Mouse (Mus musculus): ENCODE data around the gene Pdzd8.

The Pdzd8 gene

DNA sequence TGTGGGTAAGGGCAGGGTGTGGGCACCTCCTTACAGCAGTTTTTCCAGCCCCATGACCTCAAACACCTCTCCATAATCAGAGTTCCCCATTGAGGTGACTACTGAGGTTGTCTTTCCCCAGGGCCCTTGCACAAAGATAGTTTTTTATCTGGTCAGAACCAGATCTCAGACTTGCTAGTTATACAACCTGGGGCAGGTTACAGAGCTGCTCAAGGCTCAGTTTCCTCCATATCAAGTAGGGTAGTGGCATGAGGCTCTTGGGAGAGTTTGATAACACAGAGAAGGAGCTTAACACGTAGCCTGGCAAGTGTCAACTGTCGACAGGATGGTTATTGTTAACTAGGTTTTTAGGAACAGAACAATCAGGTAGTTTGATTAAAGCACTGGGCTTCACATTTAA, 9.3 kb upstream of the Pdzd8 start:
- DNase-seq (ENCODE audit: low spot score) = no peak

DNA sequence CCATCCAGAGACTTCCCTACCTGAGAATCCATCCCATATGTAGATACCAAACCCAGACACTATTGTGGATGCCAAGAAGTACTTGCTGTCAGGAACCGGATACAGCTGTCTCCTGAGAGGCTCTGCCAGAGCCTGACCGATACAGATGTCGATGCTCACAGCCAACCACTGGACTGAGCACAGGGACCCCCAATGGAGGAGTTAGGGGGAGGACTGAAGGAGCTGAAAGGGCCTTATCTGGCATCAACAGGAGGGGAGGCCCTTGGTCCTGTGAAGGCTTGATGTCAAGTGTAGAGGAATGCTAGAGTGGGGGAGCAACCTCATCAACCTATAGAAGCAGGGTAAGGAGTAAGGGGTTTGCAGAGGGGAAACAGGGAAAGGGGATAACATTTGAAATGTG, 7.2 kb upstream of the Pdzd8 start:
- DNase-seq (ENCODE audit: low spot score) = no peak

DNA sequence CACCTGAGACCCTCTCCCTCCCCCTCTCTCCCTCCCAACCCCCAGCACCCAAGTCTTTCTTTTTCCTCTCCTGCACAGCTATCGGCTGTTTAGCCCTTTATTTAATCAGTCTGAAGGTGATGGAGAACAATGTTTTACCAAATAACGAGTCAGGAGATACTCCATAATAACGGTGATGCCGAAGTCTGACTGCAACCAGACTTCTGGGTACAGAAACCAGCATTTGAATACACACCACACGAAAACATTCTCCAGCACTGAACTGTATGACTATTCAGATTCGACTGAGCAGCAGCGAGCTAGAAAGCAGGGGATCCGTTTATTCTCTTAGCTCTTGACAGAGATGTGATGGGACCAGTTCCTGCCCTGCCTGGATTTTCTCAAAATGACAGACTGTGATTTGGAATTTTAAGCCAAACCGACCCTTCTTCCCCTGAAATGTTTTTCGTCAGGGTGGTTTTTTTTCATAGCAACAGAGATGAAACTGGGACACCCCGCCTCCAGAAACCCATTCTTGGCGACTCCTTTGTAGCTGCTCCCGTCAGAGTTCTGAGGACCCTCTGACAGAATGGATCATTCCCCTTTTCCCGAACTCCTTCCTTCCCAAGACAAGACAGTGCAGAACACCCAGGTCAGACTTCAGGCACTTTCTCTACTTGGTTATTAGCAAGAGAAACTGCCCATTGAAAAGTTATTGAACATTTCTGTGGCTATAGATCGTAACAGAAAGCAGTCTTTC, 5.7 kb upstream of the Pdzd8 start:
- no peak for DNase-seq (ENCODE audit: low spot score)

DNA sequence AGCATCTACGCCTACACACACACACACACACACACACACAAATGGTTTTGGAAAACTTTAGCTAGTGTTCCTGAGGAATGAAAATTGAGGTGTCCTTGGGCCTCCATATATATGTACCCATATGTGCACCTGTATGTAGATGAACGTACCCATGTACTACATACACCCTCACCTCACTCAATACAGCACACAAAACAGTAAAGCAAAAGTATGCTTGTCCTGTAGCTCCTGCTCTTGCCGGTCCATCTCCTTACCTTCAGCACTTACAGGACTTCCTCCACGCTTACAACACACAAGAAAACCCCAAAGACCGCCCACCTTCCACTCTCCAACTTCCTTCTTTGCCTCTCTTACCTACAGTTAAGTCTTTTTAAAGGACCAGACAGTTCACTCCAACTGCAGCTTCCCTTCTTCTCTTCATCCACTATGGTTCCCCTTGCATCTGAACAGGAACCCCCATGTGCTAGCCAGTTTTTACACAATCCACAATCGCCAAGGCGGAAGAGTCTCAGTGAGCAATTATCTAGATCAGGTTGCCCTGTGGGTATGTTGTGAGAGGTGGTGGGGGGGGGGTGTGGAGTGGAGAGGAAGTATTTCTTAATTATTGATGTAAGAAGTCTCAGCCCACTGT, 4.8 kb upstream of the Pdzd8 start:
- DNase-seq (ENCODE audit: low spot score) = no peak

DNA sequence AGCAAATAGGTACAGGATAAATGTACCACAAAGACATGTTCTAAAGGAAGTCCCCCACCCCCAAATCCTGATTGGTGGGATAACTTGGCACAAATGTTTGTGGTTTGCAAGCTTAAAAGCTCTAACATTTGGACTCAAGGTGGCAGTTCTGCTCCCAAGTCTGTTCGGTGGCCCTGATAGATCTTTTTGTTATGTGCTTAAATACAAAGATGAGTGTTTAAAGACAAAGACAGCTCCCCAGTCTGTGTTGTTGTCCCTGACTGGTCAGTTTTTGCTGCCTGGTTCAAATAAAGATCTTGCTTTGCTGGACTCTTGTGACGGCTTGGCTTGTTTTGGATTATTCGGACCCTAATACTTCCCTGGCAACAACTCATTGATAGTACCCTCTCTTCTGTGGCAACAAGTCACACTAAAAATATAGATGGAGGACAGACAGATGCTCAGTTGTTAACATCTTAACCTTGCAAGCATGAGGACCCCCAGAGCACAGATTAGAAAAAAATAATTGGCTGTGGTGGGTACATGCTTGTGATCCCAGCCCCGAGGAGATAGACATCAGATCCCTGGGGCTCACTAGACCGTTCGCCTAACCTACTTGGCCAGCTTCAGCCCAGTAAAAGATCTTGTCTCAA, 3.9 kb upstream of the Pdzd8 start:
- no peak for DNase-seq (ENCODE audit: low spot score)

DNA sequence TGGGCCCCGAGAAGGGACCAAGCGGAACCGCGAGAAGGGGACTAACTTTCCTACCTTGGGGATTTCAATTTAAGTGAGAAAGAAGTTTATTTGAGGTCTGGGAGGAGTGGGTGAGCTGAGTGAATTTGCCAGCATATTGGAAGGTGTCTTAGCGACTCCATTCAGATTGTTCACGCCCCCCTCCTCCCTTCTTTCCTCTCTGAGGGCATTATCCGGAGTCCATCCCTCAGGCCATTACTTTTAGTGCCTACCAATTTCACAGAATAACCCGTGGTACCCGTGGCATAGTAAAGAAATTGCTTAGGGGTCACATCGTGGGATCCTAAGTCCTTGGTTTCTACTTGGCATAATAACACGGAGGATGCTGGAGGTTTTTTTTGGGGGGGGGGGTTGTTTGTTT, 745 bp upstream of the Pdzd8 start:
- DNase-seq (ENCODE audit: low spot score) = no peak

DNA sequence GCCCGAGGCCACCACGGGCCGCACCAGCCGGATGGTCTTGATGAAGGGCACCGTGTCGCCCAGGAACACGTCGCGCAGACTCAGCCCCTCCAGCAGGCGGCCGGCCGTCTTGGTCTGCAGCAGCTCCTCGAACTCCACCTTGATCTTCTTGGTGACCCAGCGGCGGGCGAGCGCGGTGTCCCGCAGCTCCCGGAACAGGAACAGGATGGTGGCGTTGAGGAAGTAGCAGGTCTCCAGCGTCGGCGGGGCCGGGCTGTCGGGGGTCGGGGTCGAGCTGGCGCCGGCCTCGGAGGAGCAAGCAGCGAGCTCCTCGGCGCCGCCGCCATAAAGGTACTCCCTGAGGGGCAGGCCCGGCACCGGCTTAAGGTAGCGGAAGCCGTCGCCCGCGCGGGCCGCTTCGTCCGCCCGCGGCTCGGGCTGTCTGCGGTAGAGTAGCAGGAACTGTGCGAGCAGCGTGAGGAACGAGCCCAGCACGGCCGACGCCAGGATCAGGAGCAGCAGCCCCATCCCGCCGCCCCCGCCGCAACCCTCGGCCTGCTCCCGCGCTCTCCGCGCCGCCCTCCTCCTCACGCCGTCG, 411 bp downstream of the Pdzd8 start:
- peak; percentile 71 for DNase-seq (ENCODE audit: low spot score)

DNA sequence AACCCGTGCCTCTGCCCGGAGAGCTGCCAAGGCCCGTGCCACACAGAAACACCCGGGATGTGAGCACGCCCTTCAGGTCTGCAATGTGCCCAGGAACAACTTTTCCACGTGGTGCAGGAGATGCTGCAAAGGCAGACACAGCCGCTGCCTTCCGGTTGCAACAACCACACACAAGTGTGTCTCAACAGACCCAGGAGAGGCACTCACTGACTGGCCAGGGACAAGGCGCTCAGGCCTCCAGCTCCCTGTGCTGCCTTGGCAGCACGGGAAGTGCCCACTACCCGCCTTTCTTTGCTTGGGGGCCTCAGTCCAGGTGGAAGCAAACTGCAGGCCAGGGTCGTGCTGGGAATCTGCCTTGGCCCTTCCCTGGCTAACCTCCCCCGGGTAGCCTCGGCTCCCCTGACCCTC, 1.3 kb downstream of the Pdzd8 start:
- peak; percentile 32 for DNase-seq (ENCODE audit: low spot score)

DNA sequence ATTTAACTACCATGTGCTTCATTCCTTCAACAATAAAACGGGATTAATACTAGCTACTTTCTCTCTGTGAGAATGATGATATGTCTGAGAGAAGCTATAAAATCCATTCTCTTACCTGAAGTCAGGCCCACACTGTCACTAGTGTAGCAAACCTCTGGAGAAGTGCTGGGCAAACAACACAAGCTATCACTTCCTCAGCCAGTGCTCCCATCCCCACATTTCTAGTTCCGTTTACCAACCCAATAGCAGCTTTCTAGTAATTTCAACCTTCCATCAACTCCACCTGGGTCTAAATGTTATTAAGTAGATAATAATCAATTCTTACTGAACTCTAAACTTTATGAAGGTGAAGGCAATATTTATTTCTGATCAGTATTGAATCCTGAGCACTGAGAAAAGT, 2.6 kb downstream of the Pdzd8 start:
- DNase-seq (ENCODE audit: low spot score) = no peak

DNA sequence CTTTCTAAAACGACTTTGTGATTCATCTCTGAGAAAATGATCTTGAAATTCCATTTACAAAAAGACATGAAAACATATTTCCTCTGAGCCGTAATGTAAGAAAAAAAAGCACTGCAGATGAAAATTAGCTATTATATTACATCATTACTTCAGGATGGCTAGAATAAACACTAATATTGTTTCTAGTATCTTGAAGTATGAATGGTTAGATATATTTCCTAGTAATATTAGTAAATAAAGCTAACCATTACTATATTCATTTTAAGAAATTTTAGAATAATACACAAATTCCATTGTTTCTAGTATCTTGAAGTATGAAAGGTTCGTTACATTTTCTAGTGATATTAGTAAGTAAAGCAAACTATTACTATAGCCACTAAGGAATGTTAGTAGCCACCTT, 5.7 kb downstream of the Pdzd8 start:
- no peak for DNase-seq (ENCODE audit: low spot score)

DNA sequence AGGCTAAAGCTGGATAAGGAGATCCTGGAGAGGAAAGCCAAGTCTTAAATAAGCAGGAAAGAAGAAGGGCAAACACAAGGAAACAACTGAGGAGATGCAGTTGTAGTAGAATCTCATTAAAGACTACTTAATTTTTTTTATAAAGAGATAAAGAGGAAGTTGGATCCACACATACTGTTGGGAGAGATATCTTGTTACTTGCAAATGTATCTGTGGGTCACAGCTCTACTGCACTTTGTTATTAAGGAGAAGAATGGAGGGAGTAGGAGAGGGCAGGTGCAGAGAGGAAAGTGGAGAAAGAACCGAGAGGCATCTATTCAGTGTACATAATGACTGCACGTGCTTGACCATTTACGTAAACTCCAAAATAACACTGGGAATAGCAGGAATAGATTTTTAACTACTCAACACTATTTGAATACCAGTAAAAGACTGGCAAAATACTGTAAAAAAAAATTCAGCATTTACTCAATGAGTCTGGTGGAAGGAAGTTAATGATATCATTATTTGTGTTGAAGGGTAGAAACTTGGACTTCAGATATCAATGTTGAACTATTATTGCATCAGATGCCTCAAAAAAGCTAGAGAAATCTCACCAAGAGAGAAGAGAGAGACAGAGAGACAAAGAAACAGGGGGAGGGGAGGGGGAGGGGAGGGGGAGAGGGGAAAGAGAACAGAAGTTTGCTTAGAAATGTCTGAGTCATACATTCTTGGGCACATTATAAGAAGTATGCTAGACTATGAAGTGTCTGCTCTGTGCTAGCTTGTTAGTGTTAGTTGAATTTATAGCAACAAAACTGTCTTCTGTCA, 7.5 kb downstream of the Pdzd8 start:
- no peak for DNase-seq (ENCODE audit: low spot score)

DNA sequence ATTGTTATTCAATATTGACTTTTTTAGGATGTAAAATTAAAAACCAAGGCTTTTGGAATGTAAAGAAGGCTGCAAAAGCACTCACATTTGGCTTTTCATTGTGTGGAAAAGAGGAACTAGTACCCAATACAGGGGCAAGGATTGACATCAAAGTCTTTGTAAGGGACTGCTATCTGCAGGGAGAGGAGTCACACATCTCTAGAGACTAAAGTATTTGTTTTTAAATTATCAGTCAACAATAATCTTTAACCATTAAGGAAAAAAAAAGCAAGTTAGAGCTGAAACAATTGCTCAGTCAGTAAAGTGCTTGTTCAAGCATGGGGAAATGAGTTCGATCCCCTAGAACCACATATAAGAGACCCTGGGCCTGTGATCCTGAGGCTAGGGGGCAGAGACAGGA, 8.9 kb downstream of the Pdzd8 start:
- DNase-seq (ENCODE audit: low spot score) = no peak

DNA sequence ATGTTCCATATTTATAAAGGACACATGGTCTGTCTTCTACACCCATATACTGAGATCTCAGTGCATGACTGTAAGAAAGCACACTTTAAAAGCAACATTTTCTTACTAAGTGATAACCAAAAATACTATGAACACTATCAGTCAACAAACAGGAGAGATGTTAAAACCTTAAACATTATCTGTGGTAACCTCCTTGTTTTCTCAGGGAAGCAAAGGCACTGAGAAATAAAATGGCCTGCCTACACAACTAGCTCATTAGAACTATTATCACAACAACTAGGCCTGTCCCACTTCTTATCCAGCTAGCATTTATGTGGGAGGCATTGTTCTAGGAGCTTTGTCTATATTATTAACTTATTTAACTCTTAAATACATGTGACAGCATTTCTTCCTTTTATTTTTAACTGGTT, 14.8 kb downstream of the Pdzd8 start:
- DNase-seq (ENCODE audit: low spot score) = no peak

DNA sequence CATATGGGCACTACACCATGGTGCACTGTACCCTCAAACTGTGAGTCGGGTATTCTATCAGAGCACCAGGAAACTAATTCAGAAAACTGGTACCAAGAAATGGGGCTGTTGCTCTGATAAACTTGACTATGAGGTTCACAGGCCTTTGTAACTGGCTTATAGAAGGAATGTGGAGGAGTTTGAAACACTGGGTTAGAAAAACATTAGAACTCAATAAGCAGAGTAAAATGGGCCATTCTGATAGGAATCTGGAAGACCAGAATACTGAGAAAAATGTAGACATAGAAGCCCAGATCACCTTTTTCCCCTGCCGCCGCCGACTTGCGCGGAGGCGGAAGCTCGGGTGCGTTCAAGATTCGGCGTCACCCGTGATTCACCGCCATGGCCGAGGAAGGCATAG, 23.6 kb downstream of the Pdzd8 start, which contains the start of gene Rps12-ps3:
Gene Rps12-ps3, plus strand, starts transcription at position 301 of the 400 bp plus-strand sequence.
- DNase-seq (ENCODE audit: low spot score) = no peak

DNA sequence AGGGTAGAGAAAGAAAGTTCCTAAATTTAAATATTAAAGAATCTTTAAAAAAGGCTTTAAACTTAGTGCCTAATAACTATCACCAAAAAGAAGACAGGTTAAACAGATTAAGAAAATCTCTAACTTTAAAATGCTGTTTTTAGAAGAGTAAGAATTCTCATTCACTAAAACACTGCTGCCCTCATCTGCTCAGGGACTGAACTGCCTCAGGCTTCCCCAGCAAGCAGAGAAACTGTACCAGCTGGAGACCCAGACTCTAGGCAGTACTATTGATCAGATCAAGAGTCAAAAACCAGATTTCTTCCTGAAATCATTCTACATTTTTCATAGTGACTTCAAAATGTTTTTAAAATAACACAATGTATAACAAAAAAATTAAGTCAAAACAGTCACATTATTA, 29.0 kb downstream of the Pdzd8 start:
- no peak for DNase-seq (ENCODE audit: low spot score)

DNA sequence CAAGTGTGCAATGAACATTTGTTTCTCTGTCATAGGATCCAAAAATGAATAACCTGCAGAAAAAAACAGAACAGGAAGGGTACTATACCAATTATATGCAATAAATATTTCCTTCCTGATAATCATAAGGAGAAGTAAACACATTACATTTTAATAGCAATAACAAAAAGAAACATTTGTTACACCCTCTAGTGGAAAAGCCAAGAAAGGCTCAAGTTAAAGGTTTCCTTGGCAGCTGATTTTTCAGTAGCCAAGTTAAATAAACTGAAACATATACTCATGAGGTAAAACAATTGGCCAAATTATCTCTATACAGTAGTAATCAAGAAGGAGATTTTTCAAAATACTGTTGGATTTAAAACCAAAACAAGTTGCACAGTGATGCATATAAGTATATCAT, 30.3 kb downstream of the Pdzd8 start:
- DNase-seq (ENCODE audit: low spot score) = no peak

DNA sequence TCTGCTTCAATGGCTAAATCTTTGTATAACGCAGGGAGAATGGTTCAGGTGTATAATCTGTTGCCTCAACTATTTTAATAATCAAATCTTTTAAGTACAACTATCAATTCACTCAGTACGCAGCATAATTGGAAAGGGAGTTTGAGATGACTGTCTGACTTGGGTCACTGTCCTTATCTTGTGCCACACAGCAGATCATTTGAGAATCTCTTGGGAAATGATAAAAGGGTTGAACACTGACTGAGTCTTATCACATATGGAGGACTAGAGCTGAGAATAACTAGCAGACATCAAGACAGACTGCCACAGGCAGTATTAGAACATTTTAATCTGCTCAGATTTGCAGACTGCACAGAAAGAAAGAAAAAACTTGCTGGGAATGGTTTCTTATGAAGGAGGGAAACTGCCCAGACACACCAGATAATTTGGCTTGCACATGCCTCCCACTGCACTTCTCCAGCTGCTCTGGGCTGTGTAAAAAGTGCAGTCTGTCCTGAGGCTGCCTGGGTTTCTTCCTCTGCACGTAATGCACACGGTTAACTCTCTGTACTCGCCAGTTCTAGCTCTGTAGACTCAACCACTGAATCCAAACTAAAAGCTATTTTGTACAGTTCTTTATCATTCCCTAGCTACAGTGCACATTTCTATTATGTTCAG, 53.3 kb downstream of the Pdzd8 start:
- DNase-seq (ENCODE audit: low spot score) = no peak

DNA sequence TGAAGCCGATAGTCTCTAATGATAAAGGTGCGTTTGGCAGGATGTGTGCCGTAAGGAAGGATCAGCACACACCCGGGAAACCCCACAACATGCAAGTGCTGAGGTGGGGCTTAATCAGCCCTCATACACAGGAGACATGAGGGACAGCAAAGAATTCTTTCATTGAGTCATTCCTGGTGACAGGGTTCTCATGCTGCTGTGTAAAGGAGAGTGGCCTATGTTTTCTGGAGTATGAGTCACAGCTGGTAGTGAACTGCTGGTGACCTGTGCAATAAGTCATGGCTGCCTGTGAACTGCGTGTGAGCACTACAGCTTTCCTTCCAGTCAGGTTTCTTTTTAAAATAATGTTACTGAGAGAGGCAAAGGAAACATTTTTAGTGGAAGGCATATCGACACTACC, 55.8 kb downstream of the Pdzd8 start:
- DNase-seq (ENCODE audit: low spot score) = no peak

DNA sequence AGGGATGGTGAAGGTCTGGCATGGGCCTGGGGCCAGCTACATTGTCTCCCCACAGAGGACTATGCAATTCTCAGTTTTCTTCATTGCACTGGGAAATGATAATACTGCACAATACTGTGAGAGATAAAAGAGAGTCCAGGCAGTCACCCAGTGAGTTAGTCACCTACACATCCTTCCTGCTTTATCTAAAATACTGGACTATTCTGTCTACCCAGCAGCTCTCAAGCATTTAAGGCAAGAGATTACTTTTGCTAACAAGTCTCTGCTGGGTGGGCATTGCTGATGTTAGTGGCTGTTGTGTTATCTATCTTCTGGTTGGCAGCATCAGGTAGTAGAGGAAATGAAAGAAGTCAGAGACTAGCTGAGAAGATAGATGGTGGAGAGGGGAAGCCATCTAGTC, 56.5 kb downstream of the Pdzd8 start:
- DNase-seq (ENCODE audit: low spot score) = no peak

DNA sequence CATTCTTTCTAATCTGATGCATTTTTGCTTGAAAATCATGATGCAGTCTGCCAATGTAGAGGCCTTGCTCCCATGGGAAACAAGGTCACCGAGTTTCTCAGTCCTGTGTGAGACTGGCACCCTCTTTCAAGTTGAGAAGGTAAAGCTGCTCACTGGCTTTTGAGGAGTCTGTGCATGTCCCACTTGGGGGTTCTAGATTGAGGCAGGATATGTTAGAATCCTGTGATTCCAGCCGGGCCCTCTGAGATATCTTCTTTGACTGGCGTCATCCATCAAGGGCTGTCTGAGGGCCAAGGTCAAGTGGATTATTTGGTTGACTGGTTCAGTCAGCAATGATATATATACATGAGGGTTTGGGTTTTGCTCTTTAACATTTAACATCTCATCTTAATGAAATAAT, 63.6 kb downstream of the Pdzd8 start:
- DNase-seq (ENCODE audit: low spot score) = no peak

DNA sequence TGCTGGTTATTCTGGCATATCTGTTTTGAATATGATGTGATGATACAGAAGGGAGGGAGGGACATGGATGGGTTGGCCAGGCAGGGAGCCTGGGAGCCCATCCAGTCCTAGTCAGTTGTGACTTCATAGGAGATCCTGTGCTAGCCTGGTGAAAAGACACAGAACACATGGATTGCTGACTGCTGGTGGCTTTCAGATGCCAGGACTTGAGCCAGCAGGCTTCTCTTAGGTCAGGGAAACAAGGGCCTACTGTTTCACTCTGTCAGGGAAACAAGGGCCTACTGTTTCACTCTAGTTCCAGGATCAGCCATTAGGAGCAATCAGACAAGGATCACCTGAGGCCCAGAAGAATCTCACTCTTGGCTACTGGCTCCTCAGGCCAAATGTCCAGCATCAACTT, 64.7 kb downstream of the Pdzd8 start:
- DNase-seq (ENCODE audit: low spot score) = no peak

DNA sequence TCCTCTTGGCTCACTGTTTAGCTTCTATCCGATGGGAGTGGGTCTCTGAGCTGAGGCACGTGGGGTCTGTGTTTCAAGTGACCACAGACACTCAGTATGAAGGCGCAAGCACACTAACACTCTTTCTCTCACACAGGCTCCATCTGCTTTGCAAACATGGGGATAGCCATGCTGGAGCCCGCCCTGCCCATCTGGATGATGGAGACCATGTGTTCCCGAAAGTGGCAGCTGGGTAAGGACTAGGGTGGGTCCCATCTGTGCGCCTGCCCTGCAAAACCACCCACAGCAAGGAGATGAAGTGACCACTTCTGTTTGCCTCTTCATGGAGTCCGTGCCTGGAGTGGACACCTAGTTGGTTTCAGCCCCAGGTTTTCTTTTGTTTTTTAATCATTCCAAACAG, 69.2 kb downstream of the Pdzd8 start:
- DNase-seq (ENCODE audit: low spot score) = no peak

Measured in testis, postnatal 14 days (tissue).